Mouse (Mus musculus): ENCODE data around the gene Tm4sf5.
"Not testable (repeated sequence)": the region's sequence is repeated elsewhere in the genome, so short reads cannot be mapped to it uniquely, and the experiment has no call there.

Tm4sf5 gene

GRCm38 (mm10) chr11:70504970-70505369 is at the start of gene Tm4sf5:
Tm4sf5 (plus strand) TSS chr11:70505244.
- DNase-seq (ENCODE audit: inconsistent ontology term) = no peak

GRCm38 (mm10) chr11:70458688-70459600 is 46.1 kb upstream of the Tm4sf5 start, which contains the start of gene Zmynd15:
Zmynd15 (plus strand) TSS chr11:70459433.
- DNase-seq (ENCODE audit: inconsistent ontology term) = no peak

GRCm38 (mm10) chr11:70459601-70460101 is 45.4 kb upstream of the Tm4sf5 start, which contains the start of gene Cxcl16:
Cxcl16 (minus strand) TSS chr11:70459984.
- peak; percentile 74 for DNase-seq (ENCODE audit: inconsistent ontology term)

GRCm38 (mm10) chr11:70463970-70464369 is 41.1 kb upstream of the Tm4sf5 start:
- DNase-seq (ENCODE audit: inconsistent ontology term) = no peak

- DNase-seq (ENCODE audit: inconsistent ontology term) = no peak
Measured at GRCm38 (mm10) chr11:70465211-70465610, 39.8 kb upstream of the Tm4sf5 start.

- peak; percentile 30 for DNase-seq (ENCODE audit: inconsistent ontology term)
Measured at GRCm38 (mm10) chr11:70465824-70466223, 39.2 kb upstream of the Tm4sf5 start.

GRCm38 (mm10) chr11:70467902-70468619 is 37.0 kb upstream of the Tm4sf5 start:
- DNase-seq (ENCODE audit: inconsistent ontology term) = peak; percentile 51

- no peak for DNase-seq (ENCODE audit: inconsistent ontology term)
Measured at GRCm38 (mm10) chr11:70469764-70470163, 35.3 kb upstream of the Tm4sf5 start.

- DNase-seq (ENCODE audit: inconsistent ontology term) = no peak
Measured at GRCm38 (mm10) chr11:70472716-70473115, 32.3 kb upstream of the Tm4sf5 start.

GRCm38 (mm10) chr11:70473291-70473690 is 31.8 kb upstream of the Tm4sf5 start:
- not testable (repeated sequence) for DNase-seq (ENCODE audit: inconsistent ontology term)

- DNase-seq (ENCODE audit: inconsistent ontology term) = no peak
Measured at GRCm38 (mm10) chr11:70474872-70475534, 30.0 kb upstream of the Tm4sf5 start.

GRCm38 (mm10) chr11:70485498-70485897 is 19.5 kb upstream of the Tm4sf5 start:
- DNase-seq (ENCODE audit: inconsistent ontology term) = no peak

GRCm38 (mm10) chr11:70487816-70488215 is 17.2 kb upstream of the Tm4sf5 start:
- no peak for DNase-seq (ENCODE audit: inconsistent ontology term)

GRCm38 (mm10) chr11:70489138-70489537 is 15.9 kb upstream of the Tm4sf5 start:
- no peak for DNase-seq (ENCODE audit: inconsistent ontology term)

GRCm38 (mm10) chr11:70489684-70490083 is 15.4 kb upstream of the Tm4sf5 start:
- DNase-seq (ENCODE audit: inconsistent ontology term) = no peak

- no peak for DNase-seq (ENCODE audit: inconsistent ontology term)
Measured at GRCm38 (mm10) chr11:70499566-70500475, 5.2 kb upstream of the Tm4sf5 start.

- DNase-seq (ENCODE audit: inconsistent ontology term) = no peak
Measured at GRCm38 (mm10) chr11:70500476-70500812, 4.6 kb upstream of the Tm4sf5 start.

GRCm38 (mm10) chr11:70502018-70502417 is 3.0 kb upstream of the Tm4sf5 start:
- no peak for DNase-seq (ENCODE audit: inconsistent ontology term)

- peak; percentile 45 for DNase-seq (ENCODE audit: inconsistent ontology term)
Measured at GRCm38 (mm10) chr11:70506385-70506784, 1.3 kb downstream of the Tm4sf5 start.

GRCm38 (mm10) chr11:70506962-70507515 is 2.0 kb downstream of the Tm4sf5 start:
- DNase-seq (ENCODE audit: inconsistent ontology term) = no peak

All from Muller cell, postnatal 12 days (primary cell).